Mouse (Mus musculus): ENCODE data around the gene Bod1l. TPM values are rescaled to one million over a fixed set of nuclear protein-coding genes. Genes with fewer than 3 reads are reported as not detected.
A peak's percentile ranks its signal among the peaks of the same experiment; 100 is the strongest.

Bod1l gene
- polyA plus RNA-seq, 1 experiment from 2014 or later, result 35.3 TPM

GRCm38 (mm10) chr5:41757338-41757737 lies 86.8 kb downstream of the Bod1l start:
- H3K4me2 ChIP-seq (ENCODE audit: low read depth, low read length), result no peak overlapping the region
- no peaks in the 10 kb centered on the region for H3K36me3 ChIP-seq (ENCODE audit: control insufficient read depth, insufficient read depth, low read length)
- 4% methylated on average over 5 of the region's 5 CpGs for WGBS
- H3K27me3 ChIP-seq (ENCODE audit: control insufficient read depth, insufficient read depth, low read length), result peaks cover 74% of the 10 kb centered on the region
- no peak overlapping the region for H3K9ac ChIP-seq (replicated peaks; ENCODE audit: low read depth, low read length)
- H3K9me3 ChIP-seq (ENCODE audit: control insufficient read depth, low read length), result no peaks in the 10 kb centered on the region
- peaks cover 4% of the 10 kb centered on the region; the same call in 1 of the 2 replicates for H3K4me1 ChIP-seq (ENCODE audit: control insufficient read depth, insufficient read depth, low read length)
- H3K4me3 ChIP-seq (ENCODE audit: low read depth, low read length), result no peak overlapping the region
- H3K27ac ChIP-seq (ENCODE audit: low read depth, low read length), result no peak overlapping the region
- no peak for ATAC-seq (ENCODE audit: low read depth)

GRCm38 (mm10) chr5:41756396-41756795 lies 87.7 kb downstream of the Bod1l start:
- Histone ChIP-seq H3K4me2 (ENCODE audit: low read depth, low read length) (no peak overlapping the region), H3K4me1 (ENCODE audit: control insufficient read depth, insufficient read depth, low read length) (no peaks in the 10 kb centered on the region), H3K9ac (replicated peaks; ENCODE audit: low read depth, low read length) (no peak overlapping the region), H3K4me3 (ENCODE audit: low read depth, low read length) (no peak overlapping the region), H3K9me3 (ENCODE audit: control insufficient read depth, low read length) (no peaks in the 10 kb centered on the region), H3K27ac (ENCODE audit: low read depth, low read length) (no peak overlapping the region), H3K36me3 (ENCODE audit: control insufficient read depth, insufficient read depth, low read length) (no peaks in the 10 kb centered on the region), H3K27me3 (ENCODE audit: control insufficient read depth, insufficient read depth, low read length) (peaks cover 79% of the 10 kb centered on the region)
- WGBS, result 4% methylated on average over 4 of the region's 4 CpGs
- ATAC-seq (ENCODE audit: low read depth), result no peak

- under 1% methylated on average over 23 of the region's 23 CpGs for WGBS
- H3K36me3 ChIP-seq (ENCODE audit: control insufficient read depth, insufficient read depth, low read length), result no peaks in the 10 kb centered on the region
- H3K27ac ChIP-seq (ENCODE audit: low read depth, low read length), result no peak overlapping the region
- peaks cover 80% of the 10 kb centered on the region for H3K27me3 ChIP-seq (ENCODE audit: control insufficient read depth, insufficient read depth, low read length)
- H3K4me1 ChIP-seq (ENCODE audit: control insufficient read depth, insufficient read depth, low read length), result no peaks in the 10 kb centered on the region
- H3K9me3 ChIP-seq (ENCODE audit: control insufficient read depth, low read length), result no peaks in the 10 kb centered on the region
- H3K9ac ChIP-seq (replicated peaks; ENCODE audit: low read depth, low read length), result no peak overlapping the region
- no peak for ATAC-seq (ENCODE audit: low read depth)
- no peak overlapping the region for H3K4me2 ChIP-seq (ENCODE audit: low read depth, low read length)
- no peak overlapping the region for H3K4me3 ChIP-seq (ENCODE audit: low read depth, low read length)
These were observed 88.6 kb downstream of the Bod1l start for GRCm38 (mm10) chr5:41755373-41755960.

GRCm38 (mm10) chr5:41754836-41755235 lies 89.3 kb downstream of the Bod1l start:
- ATAC-seq (ENCODE audit: low read depth), result no peak
- H3K9me3 ChIP-seq (ENCODE audit: control insufficient read depth, low read length), result no peaks in the 10 kb centered on the region
- peaks cover 81% of the 10 kb centered on the region for H3K27me3 ChIP-seq (ENCODE audit: control insufficient read depth, insufficient read depth, low read length)
- no peaks in the 10 kb centered on the region for H3K36me3 ChIP-seq (ENCODE audit: control insufficient read depth, insufficient read depth, low read length)
- no peak overlapping the region for H3K27ac ChIP-seq (ENCODE audit: low read depth, low read length)
- H3K4me3 ChIP-seq (ENCODE audit: low read depth, low read length), result no peak overlapping the region
- H3K9ac ChIP-seq (replicated peaks; ENCODE audit: low read depth, low read length), result no peak overlapping the region
- WGBS, result under 1% methylated on average over 16 of the region's 16 CpGs
- no peaks in the 10 kb centered on the region for H3K4me1 ChIP-seq (ENCODE audit: control insufficient read depth, insufficient read depth, low read length)
- no peak overlapping the region for H3K4me2 ChIP-seq (ENCODE audit: low read depth, low read length)

GRCm38 (mm10) chr5:41754226-41754775 lies 89.8 kb downstream of the Bod1l start:
- peak; percentile 29; the same call in 1 of the 2 replicates for ATAC-seq (ENCODE audit: low read depth)
- Histone ChIP-seq H3K27ac (ENCODE audit: low read depth, low read length) (no peak overlapping the region), H3K27me3 (ENCODE audit: control insufficient read depth, insufficient read depth, low read length) (peaks cover 82% of the 10 kb centered on the region), H3K4me2 (ENCODE audit: low read depth, low read length) (no peak overlapping the region), H3K9ac (replicated peaks; ENCODE audit: low read depth, low read length) (no peak overlapping the region), H3K36me3 (ENCODE audit: control insufficient read depth, insufficient read depth, low read length) (no peaks in the 10 kb centered on the region), H3K4me1 (ENCODE audit: control insufficient read depth, insufficient read depth, low read length) (no peaks in the 10 kb centered on the region), H3K4me3 (ENCODE audit: low read depth, low read length) (no peak overlapping the region), H3K9me3 (ENCODE audit: control insufficient read depth, low read length) (no peaks in the 10 kb centered on the region)
- under 1% methylated on average over 17 of the region's 17 CpGs for WGBS

- H3K4me1 ChIP-seq (ENCODE audit: control insufficient read depth, insufficient read depth, low read length), result no peaks in the 10 kb centered on the region
- WGBS, result 21% methylated on average over 4 of the region's 4 CpGs
- H3K27me3 ChIP-seq (ENCODE audit: control insufficient read depth, insufficient read depth, low read length), result peaks cover 82% of the 10 kb centered on the region
- H3K9me3 ChIP-seq (ENCODE audit: control insufficient read depth, low read length), result no peaks in the 10 kb centered on the region
- no peak overlapping the region for H3K27ac ChIP-seq (ENCODE audit: low read depth, low read length)
- no peak overlapping the region for H3K9ac ChIP-seq (replicated peaks; ENCODE audit: low read depth, low read length)
- H3K36me3 ChIP-seq (ENCODE audit: control insufficient read depth, insufficient read depth, low read length), result no peaks in the 10 kb centered on the region
- H3K4me3 ChIP-seq (ENCODE audit: low read depth, low read length), result no peak overlapping the region
- H3K4me2 ChIP-seq (ENCODE audit: low read depth, low read length), result no peak overlapping the region
- no peak for ATAC-seq (ENCODE audit: low read depth)
These were observed 91.4 kb downstream of the Bod1l start for GRCm38 (mm10) chr5:41752721-41753120.

- H3K9me3 ChIP-seq (ENCODE audit: control insufficient read depth, low read length), result no peaks in the 10 kb centered on the region
- no peak overlapping the region for H3K9ac ChIP-seq (replicated peaks; ENCODE audit: low read depth, low read length)
- H3K27ac ChIP-seq (ENCODE audit: low read depth, low read length), result no peak overlapping the region
- no peaks in the 10 kb centered on the region for H3K4me1 ChIP-seq (ENCODE audit: control insufficient read depth, insufficient read depth, low read length)
- WGBS, result 4% methylated on average over 14 of the region's 15 CpGs
- H3K4me2 ChIP-seq (ENCODE audit: low read depth, low read length), result no peak overlapping the region
- peaks cover 47% of the 10 kb centered on the region for H3K27me3 ChIP-seq (ENCODE audit: control insufficient read depth, insufficient read depth, low read length)
- ATAC-seq (ENCODE audit: low read depth), result peak; percentile 34; the same call in 1 of the 2 replicates
- H3K4me3 ChIP-seq (ENCODE audit: low read depth, low read length), result no peak overlapping the region
- no peaks in the 10 kb centered on the region for H3K36me3 ChIP-seq (ENCODE audit: control insufficient read depth, insufficient read depth, low read length)
These were observed 99.0 kb downstream of the Bod1l start for GRCm38 (mm10) chr5:41744898-41745780.

GRCm38 (mm10) chr5:41744234-41744633 lies 99.9 kb downstream of the Bod1l start:
- Histone ChIP-seq H3K9ac (replicated peaks; ENCODE audit: low read depth, low read length) (no peak overlapping the region), H3K27me3 (ENCODE audit: control insufficient read depth, insufficient read depth, low read length) (peaks cover 38% of the 10 kb centered on the region), H3K36me3 (ENCODE audit: control insufficient read depth, insufficient read depth, low read length) (no peaks in the 10 kb centered on the region), H3K9me3 (ENCODE audit: control insufficient read depth, low read length) (no peaks in the 10 kb centered on the region), H3K4me2 (ENCODE audit: low read depth, low read length) (no peak overlapping the region), H3K27ac (ENCODE audit: low read depth, low read length) (no peak overlapping the region), H3K4me1 (ENCODE audit: control insufficient read depth, insufficient read depth, low read length) (no peaks in the 10 kb centered on the region), H3K4me3 (ENCODE audit: low read depth, low read length) (no peak overlapping the region)
- 10% methylated on average over 7 of the region's 7 CpGs for WGBS
- no peak for ATAC-seq (ENCODE audit: low read depth)

GRCm38 (mm10) chr5:41738817-41739216 lies 105.3 kb downstream of the Bod1l start:
- ATAC-seq (ENCODE audit: low read depth), result no peak
- no peaks in the 10 kb centered on the region; the same call in 1 of the 2 replicates for H3K27me3 ChIP-seq (ENCODE audit: control insufficient read depth, insufficient read depth, low read length)
- H3K4me3 ChIP-seq (ENCODE audit: low read depth, low read length), result no peak overlapping the region
- no peak overlapping the region for H3K4me2 ChIP-seq (ENCODE audit: low read depth, low read length)
- no peak overlapping the region for H3K27ac ChIP-seq (ENCODE audit: low read depth, low read length)
- H3K4me1 ChIP-seq (ENCODE audit: control insufficient read depth, insufficient read depth, low read length), result no peaks in the 10 kb centered on the region
- no peaks in the 10 kb centered on the region for H3K9me3 ChIP-seq (ENCODE audit: control insufficient read depth, low read length)
- no peak overlapping the region for H3K9ac ChIP-seq (replicated peaks; ENCODE audit: low read depth, low read length)
- 70% methylated on average over 6 of the region's 6 CpGs for WGBS
- no peaks in the 10 kb centered on the region for H3K36me3 ChIP-seq (ENCODE audit: control insufficient read depth, insufficient read depth, low read length)
